Mouse (Mus musculus) gonadal fat pad, adult 2 months (tissue): ENCODE measurements around the gene Grin3b. TPM values are rescaled to one million over a fixed set of nuclear protein-coding genes. Genes with fewer than 3 reads are reported as not detected.
A peak's percentile ranks its signal among the peaks of the same experiment; 100 is the strongest.

Experiments used
- DNase-seq: peaks from one replicate; pipeline ENCODE4 v3.0.0-alpha.2; 2012; ENCODE audit warnings: low read depth
- polyA plus RNA-seq: library from polyadenylated mRNA; depleted of rRNA; stranded (reverse); fragments of >200 nt; gene quantifications from 2 replicates; pipeline ENCODE4 v1.2.3, GENCODE M21; 2012

Gene Grin3b
- polyA plus RNA-seq, 1 experiment, result 0.46 TPM

DNA sequence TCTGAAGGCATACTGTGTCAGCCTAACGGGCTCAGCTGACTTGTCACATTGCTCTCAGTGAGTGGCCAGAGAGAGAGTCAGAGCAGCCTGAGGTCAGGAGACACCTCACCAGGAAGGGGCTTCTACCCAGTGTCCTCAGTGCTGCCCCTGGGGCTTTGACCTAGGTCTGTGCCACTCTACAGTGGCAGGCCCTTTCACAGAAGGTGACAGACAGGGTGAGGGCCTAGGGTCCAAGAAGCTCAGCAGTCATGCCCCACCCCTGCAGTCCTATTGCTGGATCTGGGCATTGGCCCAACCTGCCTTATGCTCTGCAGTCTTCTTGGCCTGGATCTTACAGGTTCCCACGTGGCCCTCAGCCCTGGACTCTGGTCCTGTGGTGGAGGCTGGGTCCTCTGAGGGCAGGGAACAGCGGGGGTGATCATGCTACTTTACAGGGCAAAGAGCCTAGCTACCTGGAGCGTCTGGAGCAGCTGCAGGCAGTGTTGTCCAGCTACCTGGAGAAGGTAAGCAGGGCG, 3.6 kb upstream of the Grin3b start:
- no peak for DNase-seq

DNA sequence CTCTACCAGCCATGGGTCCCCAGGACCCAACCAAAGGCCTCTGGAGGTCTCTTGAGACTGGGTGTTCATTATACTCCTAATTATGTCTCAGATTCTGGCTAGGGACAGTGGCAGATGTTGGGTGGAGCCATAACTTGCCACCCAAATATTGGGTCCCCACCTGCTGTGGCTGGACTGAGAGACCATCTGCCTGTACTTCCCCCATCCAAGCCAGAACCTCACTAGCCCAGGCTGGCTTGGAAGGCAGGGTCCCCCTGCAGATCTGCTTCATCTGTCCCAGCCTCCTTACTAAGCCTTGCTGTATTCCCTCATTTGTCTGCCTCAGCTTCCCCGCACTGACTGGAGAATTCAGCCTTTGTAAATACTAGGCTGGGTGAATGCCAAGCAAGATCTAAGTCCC, 2.3 kb upstream of the Grin3b start:
- DNase-seq, result no peak

- no peak for DNase-seq
Measured at GRCm38 (mm10) chr10:79969124-79969568, 1.4 kb upstream of the Grin3b start.

DNA sequence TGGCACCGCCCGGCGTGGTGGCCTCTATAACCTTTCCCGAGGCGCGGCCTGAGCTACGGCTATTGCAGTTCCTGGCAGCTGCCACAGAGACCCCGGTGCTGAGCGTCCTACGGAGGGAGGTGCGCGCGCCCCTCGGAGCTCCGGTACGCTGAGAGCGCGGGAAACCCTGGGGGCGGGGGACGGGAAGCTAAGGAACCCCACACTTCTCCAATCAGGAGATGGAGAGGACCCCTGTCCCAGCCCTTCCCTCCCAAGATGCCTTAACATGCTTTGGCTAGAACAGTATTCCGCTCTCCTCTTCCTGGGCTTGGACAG, 625 bp downstream of the Grin3b start:
- DNase-seq, result no peak

DNA sequence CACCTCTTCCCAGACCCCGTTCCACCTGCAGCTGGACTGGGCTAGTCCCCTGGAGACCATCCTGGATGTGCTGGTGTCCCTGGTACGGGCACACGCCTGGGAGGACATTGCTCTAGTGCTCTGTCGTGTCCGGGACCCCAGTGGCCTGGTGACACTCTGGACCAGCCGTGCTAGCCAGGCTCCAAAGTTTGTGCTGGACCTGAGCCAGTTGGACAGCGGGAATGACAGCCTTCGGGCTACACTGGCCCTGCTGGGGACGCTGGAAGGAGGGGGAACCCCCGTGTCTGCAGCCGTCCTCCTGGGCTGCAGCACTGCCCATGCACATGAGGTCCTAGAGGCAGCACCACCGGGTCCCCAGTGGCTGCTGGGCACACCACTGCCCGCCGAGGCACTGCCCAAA, 2.3 kb downstream of the Grin3b start:
- no peak for DNase-seq

DNA sequence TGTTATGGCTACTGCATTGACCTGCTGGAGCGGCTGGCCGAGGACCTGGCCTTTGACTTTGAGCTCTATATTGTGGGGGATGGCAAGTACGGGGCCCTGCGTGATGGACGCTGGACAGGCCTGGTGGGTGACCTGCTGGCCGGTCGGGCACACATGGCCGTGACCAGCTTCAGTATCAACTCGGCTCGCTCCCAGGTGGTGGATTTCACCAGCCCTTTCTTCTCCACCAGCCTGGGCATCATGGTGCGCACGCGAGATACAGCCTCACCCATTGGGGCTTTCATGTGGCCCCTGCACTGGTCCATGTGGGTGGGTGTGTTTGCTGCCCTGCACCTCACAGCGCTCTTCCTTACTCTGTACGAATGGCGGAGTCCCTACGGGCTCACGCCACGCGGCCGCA, 3.6 kb downstream of the Grin3b start:
- no peak for DNase-seq

GRCm38 (mm10) chr10:79974668-79975067, 4.2 kb downstream of the Grin3b start:
- DNase-seq, result no peak

DNA sequence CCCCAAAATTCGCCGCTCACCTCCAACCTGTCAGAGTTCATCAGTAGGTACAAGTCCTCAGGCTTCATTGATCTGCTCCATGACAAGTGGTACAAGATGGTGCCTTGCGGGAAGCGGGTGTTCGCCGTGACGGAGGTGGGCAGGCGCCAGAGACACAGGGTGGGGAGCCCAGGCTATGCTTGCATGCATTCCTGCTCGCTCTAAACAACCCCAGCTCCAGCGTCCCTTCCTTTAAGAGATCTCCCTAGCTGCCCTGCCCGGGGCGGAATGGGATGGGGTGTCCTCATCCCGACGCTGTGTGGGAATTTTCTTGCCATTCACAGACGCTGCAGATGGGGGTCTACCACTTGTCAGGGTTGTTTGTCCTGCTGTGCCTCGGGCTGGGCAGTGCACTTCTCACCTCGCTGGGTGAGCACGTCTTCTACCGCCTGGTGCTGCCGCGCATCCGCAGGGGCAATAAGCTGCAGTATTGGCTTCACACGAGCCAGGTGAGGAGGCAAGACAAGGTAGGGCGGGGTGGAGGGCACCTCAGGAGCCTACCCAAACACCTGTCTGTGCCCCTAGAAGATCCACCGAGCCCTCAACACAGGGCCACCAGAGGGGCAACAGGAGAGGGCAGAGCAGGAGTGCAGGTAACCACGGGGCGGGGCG, 5.7 kb downstream of the Grin3b start:
- DNase-seq, result no peak

DNA sequence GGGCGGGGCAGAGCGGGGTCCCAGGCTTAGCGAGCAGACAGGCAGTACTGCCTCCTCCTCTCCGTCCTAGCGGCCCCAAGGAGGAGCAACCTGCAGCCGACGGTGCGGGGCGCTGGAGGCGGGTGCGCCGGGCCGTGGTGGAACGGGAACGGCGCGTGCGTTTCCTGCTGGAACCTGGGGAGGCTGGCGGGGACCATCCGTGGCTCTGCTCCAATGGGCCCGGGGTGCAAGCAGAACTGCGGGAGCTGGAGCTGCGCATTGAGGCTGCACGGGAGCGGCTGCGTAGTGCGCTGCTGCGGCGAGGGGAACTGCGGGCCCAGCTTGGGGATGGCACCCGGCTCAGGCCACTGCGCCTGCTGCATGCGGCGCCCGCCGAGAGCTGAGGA, 6.2 kb downstream of the Grin3b start:
- no peak for DNase-seq

DNA sequence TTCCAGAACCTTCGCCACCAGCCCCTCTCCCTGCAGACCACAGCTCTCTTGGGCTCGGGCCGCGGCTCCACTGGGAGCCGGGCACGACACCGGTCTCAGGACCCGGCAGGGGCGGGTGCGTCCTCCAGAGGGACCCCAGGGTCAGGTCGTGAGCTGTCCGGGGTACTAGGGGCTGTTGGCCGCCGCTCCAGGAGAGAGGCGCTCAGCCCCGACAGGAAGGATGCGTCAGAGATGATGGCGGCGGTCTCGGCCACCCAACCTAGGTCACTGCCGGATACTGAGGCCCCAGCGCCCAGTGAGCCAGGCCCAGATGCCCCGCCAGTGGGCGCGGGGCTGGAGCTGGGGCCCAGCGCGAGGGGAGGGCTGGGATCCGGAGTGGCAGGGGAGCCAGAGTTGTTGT, 6.8 kb downstream of the Grin3b start:
- no peak for DNase-seq

GRCm38 (mm10) chr10:79978061-79978460, 7.5 kb downstream of the Grin3b start:
- DNase-seq, result no peak

DNA sequence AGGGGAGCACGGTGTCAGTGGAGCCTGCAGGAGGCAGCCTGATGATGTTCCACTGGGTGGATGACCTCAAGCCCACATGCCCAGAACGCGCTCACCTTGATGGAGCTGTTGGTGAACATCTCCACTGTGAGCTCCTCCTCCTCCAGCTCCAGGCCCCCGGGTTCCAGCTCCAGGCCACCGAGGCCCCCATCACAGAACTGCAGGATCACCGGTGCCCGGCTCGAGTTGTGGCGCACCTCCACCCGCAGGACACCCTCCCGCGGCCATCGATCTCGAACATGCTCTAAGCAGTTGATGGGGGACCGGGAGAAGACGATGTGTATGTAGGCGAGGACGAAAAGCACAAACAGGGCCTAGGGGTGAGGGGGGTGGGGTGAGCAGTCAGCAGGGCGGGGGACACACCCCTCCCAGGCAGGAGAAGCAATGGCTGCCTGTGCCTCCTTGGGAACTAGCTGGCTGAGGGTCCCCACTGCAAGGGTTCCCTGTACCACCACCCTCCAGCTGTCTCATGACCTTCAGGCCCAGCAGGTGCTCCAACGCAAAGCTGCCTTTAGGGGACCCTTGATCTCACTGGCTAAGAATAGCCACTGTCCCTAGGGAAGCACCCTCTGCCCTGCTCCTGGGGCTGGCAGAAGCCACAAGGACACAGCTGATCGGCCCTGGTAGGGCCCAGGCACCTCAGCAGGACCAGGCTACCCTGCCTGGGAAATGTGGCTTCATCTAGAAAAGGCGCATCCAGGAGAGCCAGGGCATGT, 9.1 kb downstream of the Grin3b start:
- no peak for DNase-seq

- no peak for DNase-seq
Measured at GRCm38 (mm10) chr10:79983205-79983604, 12.7 kb downstream of the Grin3b start.

- no peak for DNase-seq
Measured at GRCm38 (mm10) chr10:79983670-79984069, 13.2 kb downstream of the Grin3b start.

GRCm38 (mm10) chr10:79984195-79984816, 13.8 kb downstream of the Grin3b start, which contains the start of gene Tmem259:
Gene Tmem259, minus strand, starts transcription at chr10:79984330.
- DNase-seq, result peak; percentile 75

DNA sequence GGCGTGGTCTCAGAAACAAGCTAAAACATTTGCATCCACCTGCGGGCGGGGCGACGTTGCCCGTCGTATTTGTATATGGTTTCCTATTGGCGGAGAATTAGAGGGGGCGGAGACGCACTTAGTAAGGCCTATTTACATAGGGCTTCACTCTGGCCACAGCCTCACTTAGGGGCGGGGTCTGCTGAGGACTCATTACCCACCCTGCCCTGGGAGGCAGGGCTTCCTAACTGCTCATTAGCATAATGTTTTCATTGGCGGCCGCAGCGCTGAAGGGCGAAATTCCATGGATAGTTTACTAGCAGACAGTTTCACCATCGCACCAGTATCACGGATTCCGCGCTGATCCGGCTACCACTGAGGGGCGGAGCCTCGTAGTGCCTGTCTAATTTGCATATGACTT, 14.4 kb downstream of the Grin3b start:
- peak; percentile 94 for DNase-seq

DNA sequence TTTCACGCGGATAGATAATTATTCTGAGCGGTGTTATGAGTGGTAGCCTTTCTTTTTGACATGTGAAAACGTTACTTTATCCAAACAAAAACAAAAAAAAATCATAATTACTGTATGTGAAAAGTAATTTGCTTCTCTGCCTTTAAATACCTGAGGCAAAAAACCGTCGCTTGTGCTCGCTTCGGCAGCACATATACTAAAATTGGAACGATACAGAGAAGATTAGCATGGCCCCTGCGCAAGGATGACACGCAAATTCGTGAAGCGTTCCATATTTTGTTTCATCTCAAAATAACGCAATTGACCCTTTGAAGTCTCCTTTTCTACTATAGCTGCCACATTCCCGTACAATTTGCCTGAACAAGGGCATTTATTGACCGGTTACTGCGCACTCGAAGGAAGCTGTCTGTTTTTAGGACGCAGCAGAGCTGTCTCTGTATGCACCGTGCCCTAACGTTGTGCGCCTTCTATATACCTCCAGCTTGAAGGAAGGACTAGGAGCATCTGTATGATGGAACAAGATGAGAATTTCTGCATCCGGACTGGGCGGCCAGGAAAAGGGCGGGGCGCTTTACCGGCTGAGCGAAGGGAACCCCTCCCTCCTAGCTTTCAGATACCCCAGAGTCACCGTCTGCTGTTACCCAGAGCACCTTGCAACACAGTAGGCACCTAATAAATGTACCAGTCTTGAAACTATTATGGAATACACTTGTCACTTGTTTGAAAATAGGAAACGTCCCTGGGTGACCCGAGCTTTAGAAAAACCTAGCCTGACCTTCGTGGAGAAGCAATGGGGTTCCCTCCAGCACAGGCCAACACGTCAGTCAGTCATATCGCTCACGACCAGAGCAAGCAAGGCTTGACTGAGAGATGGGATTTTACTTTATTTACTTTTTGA, 15.1 kb downstream of the Grin3b start:
- DNase-seq, result no peak

- DNase-seq, result no peak
Measured at GRCm38 (mm10) chr10:79986232-79986878, 15.8 kb downstream of the Grin3b start.

GRCm38 (mm10) chr10:79986963-79987362, 16.4 kb downstream of the Grin3b start:
- DNase-seq, result no peak

- no peak for DNase-seq
Measured at GRCm38 (mm10) chr10:79987771-79988505, 17.4 kb downstream of the Grin3b start.
